8 mouse cellular contexts compared by ENCODE assay signal in the genomic region with DNA sequence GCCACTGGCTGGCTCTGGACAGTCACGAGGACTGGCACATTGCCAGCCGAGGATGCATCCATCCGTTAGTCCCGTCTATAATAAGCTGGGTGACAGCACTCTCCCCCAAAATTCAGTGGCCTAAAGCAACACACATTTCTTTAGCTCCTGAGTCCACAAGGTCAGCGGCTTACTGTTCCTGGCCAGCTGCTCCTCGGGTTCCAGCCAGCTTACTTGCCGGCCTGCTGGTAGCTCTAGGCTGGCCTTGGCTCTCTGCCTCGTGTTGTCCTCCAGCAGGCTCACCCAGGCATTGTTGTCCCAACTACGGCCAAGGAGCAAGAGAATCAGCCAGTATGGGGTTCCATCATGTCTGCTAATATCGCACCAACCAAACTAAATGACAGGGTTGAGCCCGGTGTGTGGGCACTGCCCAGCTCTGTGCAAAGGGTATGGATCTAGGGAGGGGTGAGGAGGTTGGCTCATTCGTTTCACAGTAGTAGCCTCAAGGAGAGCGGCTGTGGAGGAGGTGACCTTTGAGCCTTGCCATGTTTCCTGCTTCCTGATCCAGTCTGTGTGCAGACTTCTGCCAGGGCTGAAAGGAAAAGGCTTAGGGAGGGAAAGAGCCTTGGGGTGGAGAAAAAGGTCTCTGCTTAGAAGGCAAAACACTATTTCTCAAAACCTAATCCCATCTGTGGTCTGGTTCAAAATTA.
A peak's percentile ranks its signal among the peaks of the same experiment; 100 is the strongest.
DNase-seq lines count a peak whose midpoint lies in the region.

No protein-coding gene starts in this region.

- DNase-seq in lung, postnatal 10 days = peak; percentile 41
- DNase-seq in lung, postnatal 25 days (ENCODE audit: low spot score) = no peak
- peak; percentile 77 for DNase-seq in cerebellum, adult 11 months
- peak; percentile 24 for DNase-seq in heart, postnatal 25 days (ENCODE audit: low spot score)
- DNase-seq in lung, postnatal 14 days = peak; percentile 24
- DNase-seq in neural tube, embryonic 10.5 days (ENCODE audit: extremely low spot score, low spot score) = no peak
- no peak for DNase-seq in natural killer cell, adult 2 months (ENCODE audit: low spot score in 2 of 2)
- no peak for DNase-seq in spleen, postnatal 4 days (ENCODE audit: low spot score in 2 of 2)

- intact Hi-C loops in heart, postnatal 25 days (cut with DNase I) = no loop called here

Comparison
In these comparisons a context has a peak if more than half of its experiments do, and no peak if none do; other contexts are left out.
1. DNase-seq: peak in lung, postnatal 10 days (single experiment), cerebellum, adult 11 months (single experiment), heart, postnatal 25 days (single experiment) and lung, postnatal 14 days (single experiment); none in lung, postnatal 25 days (single experiment), neural tube, embryonic 10.5 days (single experiment), natural killer cell, adult 2 months (0 of 2) and spleen, postnatal 4 days (0 of 2).